Mouse (Mus musculus): ENCODE data around the gene Reg4. TPM values are rescaled to one million over a fixed set of nuclear protein-coding genes. Genes with fewer than 3 reads are reported as not detected.

Gene Reg4
- polyA plus RNA-seq, 1 experiment from 2014 or later: not detected

- ChIA-PET POLR2A (no interaction called here), CTCF (interaction anchor here (1.8 kb wide), 1 partner anchor 10 kb away, joined by 5 read pairs; no protein-coding TSS in a partner anchor)
- DNase-seq (ENCODE audit: low read depth, low spot score): no peak
- in situ Hi-C loops (cut with MboI; ENCODE audit: low pct_unique_long_range_greater_than_20kb): no loop called here
- no peak for TF ChIP-seq CTCF (IDR thresholded peaks at IDR 0.05)
- ATAC-seq: no peak
- no peaks in the 10 kb centered on the region for H3K27me3 ChIP-seq
These were observed 28.0 kb downstream of the Reg4 start for GRCm38 (mm10) chr3:98249833-98250448.

- H3K27me3 ChIP-seq: no peaks in the 10 kb centered on the region
- ChIA-PET CTCF (no interaction called here), POLR2A (no interaction called here)
- in situ Hi-C loops (cut with MboI; ENCODE audit: low pct_unique_long_range_greater_than_20kb): no loop called here
- ATAC-seq (no peak), DNase-seq (ENCODE audit: low read depth, low spot score) (no peak)
- no peak for TF ChIP-seq CTCF (IDR thresholded peaks at IDR 0.05)
These were observed 32.1 kb downstream of the Reg4 start for GRCm38 (mm10) chr3:98254059-98254458.

GRCm38 (mm10) chr3:98254656-98255583 lies 33.0 kb downstream of the Reg4 start:
- ATAC-seq (no peak), DNase-seq (ENCODE audit: low read depth, low spot score) (no peak)
- in situ Hi-C loops (cut with MboI; ENCODE audit: low pct_unique_long_range_greater_than_20kb): no loop called here
- ChIA-PET CTCF (interaction anchor here (0.8 to 2.0 kb wide), 4 partner anchors 8 to 28 kb away, joined by 4 to 8 read pairs (median 5); no protein-coding TSS in a partner anchor), POLR2A (no interaction called here)
- TF ChIP-seq CTCF (IDR thresholded peaks at IDR 0.05): no peak
- H3K27me3 ChIP-seq: no peaks in the 10 kb centered on the region

GRCm38 (mm10) chr3:98258723-98259122 lies 36.8 kb downstream of the Reg4 start:
- no peak for ATAC-seq
- ChIA-PET CTCF (interaction anchor here (1.8 kb wide), 1 partner anchor 12 kb away, joined by 4 read pairs; no protein-coding TSS in a partner anchor), POLR2A (no interaction called here)
- in situ Hi-C loops (cut with MboI; ENCODE audit: low pct_unique_long_range_greater_than_20kb): no loop called here
- TF ChIP-seq CTCF (IDR thresholded peaks at IDR 0.05): no peak
- H3K27me3 ChIP-seq: no peaks in the 10 kb centered on the region
- no peak for DNase-seq (ENCODE audit: low read depth, low spot score)

GRCm38 (mm10) chr3:98259271-98259751 lies 37.4 kb downstream of the Reg4 start:
- DNase-seq (ENCODE audit: low read depth, low spot score): no peak
- in situ Hi-C loops (cut with MboI; ENCODE audit: low pct_unique_long_range_greater_than_20kb): no loop called here
- CTCF ChIA-PET: interaction anchor here (0.9 to 1.8 kb wide), 5 partner anchors 9 to 95 kb away, joined by 3 to 5 read pairs (median 4); no protein-coding TSS in a partner anchor
- no peak for ATAC-seq
- no peak for TF ChIP-seq CTCF (IDR thresholded peaks at IDR 0.05)
- POLR2A ChIA-PET: no interaction called here
- H3K27me3 ChIP-seq: no peaks in the 10 kb centered on the region

GRCm38 (mm10) chr3:98260534-98260933 lies 38.6 kb downstream of the Reg4 start:
- ChIA-PET CTCF (interaction anchor here (1.0 to 1.8 kb wide), 6 partner anchors 10 to 34 kb away, joined by 3 to 5 read pairs (median 4); no protein-coding TSS in a partner anchor), POLR2A (no interaction called here)
- H3K27me3 ChIP-seq: no peaks in the 10 kb centered on the region
- in situ Hi-C loops (cut with MboI; ENCODE audit: low pct_unique_long_range_greater_than_20kb): no loop called here
- DNase-seq (ENCODE audit: low read depth, low spot score) (no peak), ATAC-seq (no peak)
- no peak for TF ChIP-seq CTCF (IDR thresholded peaks at IDR 0.05)

- no peak for TF ChIP-seq CTCF (IDR thresholded peaks at IDR 0.05)
- CTCF ChIA-PET: interaction anchor here (1.0 kb wide), 1 partner anchor 20 kb away, joined by 3 read pairs; no protein-coding TSS in a partner anchor
- POLR2A ChIA-PET: no interaction called here
- no peaks in the 10 kb centered on the region for H3K27me3 ChIP-seq
- in situ Hi-C loops (cut with MboI; ENCODE audit: low pct_unique_long_range_greater_than_20kb): no loop called here
- DNase-seq (ENCODE audit: low read depth, low spot score) (no peak), ATAC-seq (no peak)
These were observed 39.5 kb downstream of the Reg4 start for GRCm38 (mm10) chr3:98261415-98261814.

GRCm38 (mm10) chr3:98262133-98262532 lies 40.2 kb downstream of the Reg4 start:
- ATAC-seq (no peak), DNase-seq (ENCODE audit: low read depth, low spot score) (no peak)
- POLR2A ChIA-PET: no interaction called here
- H3K27me3 ChIP-seq: no peaks in the 10 kb centered on the region
- CTCF ChIA-PET: interaction anchor here (1.3 to 1.8 kb wide), 2 partner anchors 11 to 19 kb away, joined by 3 to 6 read pairs; no protein-coding TSS in a partner anchor
- in situ Hi-C loops (cut with MboI; ENCODE audit: low pct_unique_long_range_greater_than_20kb): no loop called here
- TF ChIP-seq CTCF (IDR thresholded peaks at IDR 0.05): no peak

GRCm38 (mm10) chr3:98267249-98267651 lies 45.3 kb downstream of the Reg4 start:
- ATAC-seq (peak; percentile 39), DNase-seq (ENCODE audit: low read depth, low spot score) (no peak)
- H3K27me3 ChIP-seq: no peaks in the 10 kb centered on the region
- no peak for TF ChIP-seq CTCF (IDR thresholded peaks at IDR 0.05)
- POLR2A ChIA-PET: no interaction called here
- in situ Hi-C loops (cut with MboI; ENCODE audit: low pct_unique_long_range_greater_than_20kb): no loop called here
- CTCF ChIA-PET: no interaction called here

GRCm38 (mm10) chr3:98273623-98274398 lies 51.9 kb downstream of the Reg4 start:
- ChIA-PET CTCF (interaction anchor here (2.2 kb wide), 1 partner anchor 11 kb away, joined by 6 read pairs; no protein-coding TSS in a partner anchor), POLR2A (no interaction called here)
- in situ Hi-C loops (cut with MboI; ENCODE audit: low pct_unique_long_range_greater_than_20kb): no loop called here
- DNase-seq (ENCODE audit: low read depth, low spot score) (no peak), ATAC-seq (no peak)
- no peak for TF ChIP-seq CTCF (IDR thresholded peaks at IDR 0.05)
- peaks cover 7% of the 10 kb centered on the region for H3K27me3 ChIP-seq

Data from Patski (cell line).